Mouse (Mus musculus): ENCODE data around the gene Eno4. TPM values are rescaled to one million over a fixed set of nuclear protein-coding genes. Genes with fewer than 3 reads are reported as not detected.

The Eno4 gene
- 0.05 TPM in 1 of 2 replicates, not detected in the other for polyA plus RNA-seq (2012; rRNA removed)

GRCm38 (mm10) chr19:58942841-58943828, at the start of gene Eno4, which contains the start of gene Hspa12a:
TSS of gene Eno4 (plus strand) at chr19:58943425.
TSS of gene Hspa12a (minus strand) at chr19:58943654.

Other genes starting within 250 kb of the Eno4 start
- 31.0 and 35.4 TPM in 2 replicates for gene Pnliprp1, start 214.5 kb upstream of the Eno4 start, polyA plus RNA-seq (2012; rRNA removed)
- gene Pnliprp2, start 183.7 kb upstream of the Eno4 start, polyA plus RNA-seq (2012; rRNA removed) = 2.3 and 2.6 TPM in 2 replicates
- gene 1700019N19Rik, start 149.0 kb upstream of the Eno4 start, polyA plus RNA-seq (2012; rRNA removed) = 0.03 and 0.06 TPM in 2 replicates
- gene Hspa12a, start 229 bp downstream of the Eno4 start, polyA plus RNA-seq (2012; rRNA removed) = 0.28 and 0.36 TPM in 2 replicates
- gene Shtn1, start 132.7 kb downstream of the Eno4 start, polyA plus RNA-seq (2012; rRNA removed) = 0.53 and 0.66 TPM in 2 replicates
- gene Vax1, start 226.6 kb downstream of the Eno4 start, polyA plus RNA-seq (2012; rRNA removed) = not detected in 2 replicates